Mouse (Mus musculus): ENCODE data around the gene P4hb. TPM values are rescaled to one million over a fixed set of nuclear protein-coding genes. Genes with fewer than 3 reads are reported as not detected.

P4hb gene
- polyA plus RNA-seq, 1 experiment from 2014 or later = 620 TPM

GRCm38 (mm10) chr11:120578024-120578693, 5.1 kb upstream of the P4hb start:
- ATAC-seq (ENCODE audit: insufficient number of reproducible peaks, insufficient read depth, low FRiP score, low TSS enrichment, low read depth) = no peak
- WGBS = 80% methylated on average over 10 of the region's 10 CpGs
- Histone ChIP-seq H3K9me3 (no peaks in the 10 kb centered on the region), H3K9ac (replicated peaks) (0 out of 2 replicates have a peak overlapping the region, but pooled peaks have one; percentile 14), H3K27ac (no peak overlapping the region), H3K4me3 (replicated peaks) (no peak overlapping the region), H3K4me1 (replicated peaks) (peaks cover 32% of the 10 kb centered on the region), H3K36me3 (peaks cover 35% of the 10 kb centered on the region), H3K27me3 (no peaks in the 10 kb centered on the region), H3K4me2 (no peak overlapping the region)

- Histone ChIP-seq H3K4me3 (replicated peaks) (no peak overlapping the region), H3K4me1 (replicated peaks) (peaks cover 31% of the 10 kb centered on the region), H3K9me3 (no peaks in the 10 kb centered on the region), H3K27me3 (no peaks in the 10 kb centered on the region), H3K4me2 (no peak overlapping the region), H3K9ac (replicated peaks) (0 out of 2 replicates have a peak overlapping the region, but pooled peaks have one; percentile 14), H3K36me3 (peaks cover 35% of the 10 kb centered on the region), H3K27ac (no peak overlapping the region)
- ATAC-seq (ENCODE audit: insufficient number of reproducible peaks, insufficient read depth, low FRiP score, low TSS enrichment, low read depth) = no peak
- 90% methylated on average over 7 of the region's 7 CpGs for WGBS
Measured at GRCm38 (mm10) chr11:120577211-120578023, 4.4 kb upstream of the P4hb start.

GRCm38 (mm10) chr11:120576365-120576981, 3.4 kb upstream of the P4hb start:
- Histone ChIP-seq H3K4me2 (no peak overlapping the region), H3K4me1 (replicated peaks) (peaks cover 29% of the 10 kb centered on the region), H3K4me3 (replicated peaks) (no peak overlapping the region), H3K9ac (replicated peaks) (no peak overlapping the region), H3K27me3 (no peaks in the 10 kb centered on the region), H3K36me3 (peaks cover 36% of the 10 kb centered on the region), H3K9me3 (no peaks in the 10 kb centered on the region), H3K27ac (no peak overlapping the region)
- ATAC-seq (ENCODE audit: insufficient number of reproducible peaks, insufficient read depth, low FRiP score, low TSS enrichment, low read depth) = no peak
- 83% methylated on average over 3 of the region's 3 CpGs for WGBS

- H3K9ac ChIP-seq (replicated peaks) = no peak overlapping the region
- no peak overlapping the region for H3K27ac ChIP-seq
- H3K27me3 ChIP-seq = no peaks in the 10 kb centered on the region
- H3K9me3 ChIP-seq = no peaks in the 10 kb centered on the region
- peaks cover 34% of the 10 kb centered on the region for H3K4me1 ChIP-seq (replicated peaks)
- H3K4me2 ChIP-seq = no peak overlapping the region
- no peak for ATAC-seq (ENCODE audit: insufficient number of reproducible peaks, insufficient read depth, low FRiP score, low TSS enrichment, low read depth)
- peaks cover 41% of the 10 kb centered on the region for H3K36me3 ChIP-seq
- H3K4me3 ChIP-seq (replicated peaks) = no peak overlapping the region
Measured at GRCm38 (mm10) chr11:120575940-120576339, 2.9 kb upstream of the P4hb start.

GRCm38 (mm10) chr11:120575046-120575445, 2.0 kb upstream of the P4hb start:
- no peaks in the 10 kb centered on the region for H3K27me3 ChIP-seq
- WGBS = 74% methylated on average over 2 of the region's 2 CpGs
- H3K9ac ChIP-seq (replicated peaks) = peak overlapping the region; percentile 97; the same call in 1 of the 2 replicates
- no peak for ATAC-seq (ENCODE audit: insufficient number of reproducible peaks, insufficient read depth, low FRiP score, low TSS enrichment, low read depth)
- no peak overlapping the region for H3K4me2 ChIP-seq
- H3K9me3 ChIP-seq = no peaks in the 10 kb centered on the region
- peaks cover 48% of the 10 kb centered on the region for H3K36me3 ChIP-seq
- H3K4me3 ChIP-seq (replicated peaks) = no peak overlapping the region
- H3K27ac ChIP-seq = 0 out of 2 replicates have a peak overlapping the region, but pooled peaks have one; percentile 3
- H3K4me1 ChIP-seq (replicated peaks) = peaks cover 31% of the 10 kb centered on the region

- ATAC-seq (ENCODE audit: insufficient number of reproducible peaks, insufficient read depth, low FRiP score, low TSS enrichment, low read depth) = no peak
- Histone ChIP-seq H3K9ac (replicated peaks) (peak overlapping the region; percentile 97), H3K27me3 (no peaks in the 10 kb centered on the region), H3K4me2 (peak overlapping the region; percentile 91), H3K36me3 (peaks cover 48% of the 10 kb centered on the region), H3K4me1 (replicated peaks) (peaks cover 23% of the 10 kb centered on the region), H3K4me3 (replicated peaks) (peak overlapping the region; percentile 98), H3K9me3 (no peaks in the 10 kb centered on the region), H3K27ac (0 out of 2 replicates have a peak overlapping the region, but pooled peaks have one; percentile 3)
- 52% methylated on average over 5 of the region's 5 CpGs for WGBS
Measured at GRCm38 (mm10) chr11:120574278-120574600, 1.2 kb upstream of the P4hb start.

- no peaks in the 10 kb centered on the region for H3K27me3 ChIP-seq
- H3K4me3 ChIP-seq (replicated peaks) = peak overlapping the region; percentile 98
- peak overlapping the region; percentile 91 for H3K4me2 ChIP-seq
- H3K27ac ChIP-seq = peak overlapping the region; percentile 96
- H3K4me1 ChIP-seq (replicated peaks) = peaks cover 20% of the 10 kb centered on the region
- WGBS = 1% methylated on average over 23 of the region's 23 CpGs
- H3K9ac ChIP-seq (replicated peaks) = peak overlapping the region; percentile 97
- H3K36me3 ChIP-seq = peaks cover 48% of the 10 kb centered on the region
- no peak for ATAC-seq (ENCODE audit: insufficient number of reproducible peaks, insufficient read depth, low FRiP score, low TSS enrichment, low read depth)
- no peaks in the 10 kb centered on the region for H3K9me3 ChIP-seq
Measured at GRCm38 (mm10) chr11:120573585-120574277, 678 bp upstream of the P4hb start.

- Histone ChIP-seq H3K36me3 (peaks cover 48% of the 10 kb centered on the region), H3K27ac (peak overlapping the region; percentile 89), H3K9me3 (no peaks in the 10 kb centered on the region), H3K27me3 (no peaks in the 10 kb centered on the region), H3K4me2 (peak overlapping the region; percentile 94), H3K4me1 (replicated peaks) (peaks cover 20% of the 10 kb centered on the region), H3K9ac (replicated peaks) (peak overlapping the region; percentile 97), H3K4me3 (replicated peaks) (peak overlapping the region; percentile 98)
- ATAC-seq (ENCODE audit: insufficient number of reproducible peaks, insufficient read depth, low FRiP score, low TSS enrichment, low read depth) = no peak; the same call in 1 of the 2 replicates
- WGBS = 0% methylated on average over 24 of the region's 24 CpGs
Measured at GRCm38 (mm10) chr11:120572417-120572751, 669 bp downstream of the P4hb start.

- H3K4me2 ChIP-seq = peak overlapping the region; percentile 94
- ATAC-seq (ENCODE audit: insufficient number of reproducible peaks, insufficient read depth, low FRiP score, low TSS enrichment, low read depth) = no peak
- no peaks in the 10 kb centered on the region for H3K27me3 ChIP-seq
- WGBS = 12% methylated on average over 11 of the region's 11 CpGs
- peaks cover 20% of the 10 kb centered on the region for H3K4me1 ChIP-seq (replicated peaks)
- peak overlapping the region; percentile 98 for H3K4me3 ChIP-seq (replicated peaks)
- peak overlapping the region; percentile 97 for H3K9ac ChIP-seq (replicated peaks)
- H3K27ac ChIP-seq = peak overlapping the region; percentile 89
- H3K36me3 ChIP-seq = peaks cover 48% of the 10 kb centered on the region
- no peaks in the 10 kb centered on the region for H3K9me3 ChIP-seq
Measured at GRCm38 (mm10) chr11:120571754-120572416, 1.2 kb downstream of the P4hb start.

- no peak for ATAC-seq (ENCODE audit: insufficient number of reproducible peaks, insufficient read depth, low FRiP score, low TSS enrichment, low read depth)
- peak overlapping the region; percentile 94 for H3K4me2 ChIP-seq
Measured at GRCm38 (mm10) chr11:120571122-120571521, 1.9 kb downstream of the P4hb start.

More at GRCm38 (mm10) chr11:120571122-120571521, 1.9 kb downstream of the P4hb start:
- H3K36me3 ChIP-seq = peaks cover 55% of the 10 kb centered on the region
- peak overlapping the region; percentile 97 for H3K9ac ChIP-seq (replicated peaks)
- H3K4me1 ChIP-seq (replicated peaks) = peaks cover 20% of the 10 kb centered on the region
- no peaks in the 10 kb centered on the region for H3K27me3 ChIP-seq
- H3K9me3 ChIP-seq = no peaks in the 10 kb centered on the region
- H3K27ac ChIP-seq = no peak overlapping the region
- 76% methylated on average over 3 of the region's 3 CpGs for WGBS
- peak overlapping the region; percentile 98 for H3K4me3 ChIP-seq (replicated peaks)
